Mouse (Mus musculus) regulatory T cell (primary cell): ENCODE data around the gene Pfdn6.

Experiments
- in situ Hi-C: fragments of 300-600 bp; cut with MboI, MseI; formaldehyde crosslinking; loops from one replicate; pipeline ENCODE4 v1.15.1; 2025; ENCODE audit warnings: high pct_unique_total_duplicates

Gene Pfdn6

DNA sequence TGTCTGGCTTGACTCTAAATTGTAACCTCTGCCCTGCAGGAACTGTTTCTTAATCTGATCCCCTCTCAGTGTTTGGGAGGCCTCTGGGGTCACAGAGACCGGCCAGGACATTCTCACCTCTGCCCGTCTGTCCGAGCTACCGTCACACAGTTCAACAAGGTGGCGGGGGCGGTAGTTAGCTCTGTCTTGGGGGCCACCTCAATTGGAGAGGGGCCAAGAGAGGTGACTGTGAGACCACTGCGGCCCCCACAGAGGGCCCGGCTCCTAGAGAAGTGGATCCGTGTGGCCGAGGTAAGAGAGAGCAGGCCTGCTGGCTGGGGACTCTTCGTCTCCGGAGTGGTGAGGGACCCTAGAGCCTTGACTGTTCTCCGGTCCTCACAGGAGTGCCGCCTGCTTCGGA lies 7.2 kb downstream of the Pfdn6 start:
- in situ Hi-C loops, result loop anchor here (5.0 to 10.0 kb wide), 2 partner anchors 41 to 972 kb away; partner anchors contain the start of gene Kifc1

DNA sequence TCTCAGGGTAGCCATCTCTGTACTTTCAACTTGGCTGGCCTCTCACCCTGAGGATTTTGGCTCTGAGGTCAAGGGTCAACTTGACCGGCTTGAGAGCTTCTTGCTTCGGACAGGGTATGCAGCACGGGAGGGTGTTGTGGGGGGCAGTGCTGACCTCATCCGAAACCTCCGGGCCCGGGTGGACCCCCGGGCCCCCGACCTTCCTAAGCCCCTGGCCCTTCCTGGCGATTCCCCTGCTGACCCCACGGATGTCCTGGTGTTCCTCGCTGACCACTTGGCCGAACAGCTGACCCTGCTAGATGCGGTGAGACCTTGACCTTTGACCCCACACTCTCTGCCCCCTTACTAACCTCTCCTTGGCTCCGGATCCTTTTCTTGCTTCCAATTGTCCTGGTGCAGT lies 7.7 kb downstream of the Pfdn6 start:
- in situ Hi-C loops, result loop anchor here (5.0 to 10.0 kb wide), 2 partner anchors 40 to 972 kb away; partner anchors contain the start of gene Kifc1

DNA sequence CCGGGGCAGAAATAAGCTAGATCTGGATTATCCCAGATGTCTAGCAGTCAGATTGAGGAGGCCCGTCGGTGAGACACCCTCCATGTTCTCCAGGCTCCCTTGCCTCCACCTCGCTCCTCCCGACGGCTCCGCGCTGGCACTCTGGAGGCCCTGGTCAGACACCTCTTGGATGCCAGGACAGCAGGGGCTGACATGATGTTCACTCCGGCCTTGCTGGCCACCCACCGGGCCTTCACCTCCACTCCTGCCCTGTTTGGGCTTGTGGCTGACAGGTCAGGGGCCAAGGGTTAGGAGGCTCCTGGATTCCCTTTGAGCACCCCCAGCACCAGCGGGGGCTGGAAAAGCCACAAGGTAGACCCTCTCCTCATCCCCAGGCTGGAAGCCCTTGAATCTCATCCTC lies 8.2 kb downstream of the Pfdn6 start:
- in situ Hi-C loops, result loop anchor here (5.0 to 10.0 kb wide), 2 partner anchors 40 to 973 kb away; partner anchors contain the start of gene Kifc1

DNA sequence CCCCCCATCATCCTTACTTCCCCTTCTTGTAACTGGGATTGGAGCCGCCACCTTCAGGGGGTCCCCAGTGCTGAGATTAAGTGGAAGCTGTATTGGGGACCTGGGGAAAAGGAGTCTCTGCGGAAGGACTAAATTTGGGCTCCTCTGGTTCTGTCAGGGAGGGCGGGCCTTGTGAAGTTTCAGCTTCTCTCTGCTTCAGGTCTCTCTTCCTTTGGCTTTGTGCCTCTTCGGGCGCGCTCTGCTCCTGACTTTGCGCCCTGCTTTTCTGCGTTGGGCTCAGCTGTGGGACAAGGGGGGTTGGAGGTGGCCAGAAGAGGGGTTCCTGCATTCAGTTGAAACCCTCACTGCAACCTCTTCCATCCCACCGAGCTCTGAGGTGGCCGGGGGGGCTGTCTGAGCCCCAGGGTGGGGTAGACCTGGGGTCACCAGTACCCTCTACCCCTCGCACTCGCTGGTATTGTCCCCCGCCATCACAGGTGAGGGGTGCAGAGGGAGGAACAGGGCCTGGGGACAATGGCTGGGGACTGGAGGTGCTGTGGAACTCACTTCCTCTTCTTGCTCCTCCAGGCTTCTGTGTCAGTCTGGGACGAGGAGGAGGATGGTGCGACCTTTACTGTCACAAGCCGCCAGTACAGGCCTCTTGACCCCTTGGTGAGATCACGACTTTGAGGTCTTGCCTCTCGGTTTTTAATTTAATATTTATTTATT lies 8.8 kb downstream of the Pfdn6 start:
- in situ Hi-C loops, result loop anchor here (5.0 to 10.0 kb wide), 2 partner anchors 39 to 973 kb away; partner anchors contain the start of gene Kifc1

GRCm38 (mm10) chr17:33930280-33931158 lies 9.6 kb downstream of the Pfdn6 start:
- in situ Hi-C loops, result loop anchor here (5.0 to 10.0 kb wide), 2 partner anchors 38 to 974 kb away; partner anchors contain the start of gene Kifc1

GRCm38 (mm10) chr17:33929371-33930279 lies 10.5 kb downstream of the Pfdn6 start, which contains the start of gene Rgl2:
Gene Rgl2, plus strand, starts transcription at chr17:33929543.
- in situ Hi-C loops, result loop anchor here (5.0 to 10.0 kb wide), 2 partner anchors 37 to 975 kb away; partner anchors contain the start of gene Kifc1

DNA sequence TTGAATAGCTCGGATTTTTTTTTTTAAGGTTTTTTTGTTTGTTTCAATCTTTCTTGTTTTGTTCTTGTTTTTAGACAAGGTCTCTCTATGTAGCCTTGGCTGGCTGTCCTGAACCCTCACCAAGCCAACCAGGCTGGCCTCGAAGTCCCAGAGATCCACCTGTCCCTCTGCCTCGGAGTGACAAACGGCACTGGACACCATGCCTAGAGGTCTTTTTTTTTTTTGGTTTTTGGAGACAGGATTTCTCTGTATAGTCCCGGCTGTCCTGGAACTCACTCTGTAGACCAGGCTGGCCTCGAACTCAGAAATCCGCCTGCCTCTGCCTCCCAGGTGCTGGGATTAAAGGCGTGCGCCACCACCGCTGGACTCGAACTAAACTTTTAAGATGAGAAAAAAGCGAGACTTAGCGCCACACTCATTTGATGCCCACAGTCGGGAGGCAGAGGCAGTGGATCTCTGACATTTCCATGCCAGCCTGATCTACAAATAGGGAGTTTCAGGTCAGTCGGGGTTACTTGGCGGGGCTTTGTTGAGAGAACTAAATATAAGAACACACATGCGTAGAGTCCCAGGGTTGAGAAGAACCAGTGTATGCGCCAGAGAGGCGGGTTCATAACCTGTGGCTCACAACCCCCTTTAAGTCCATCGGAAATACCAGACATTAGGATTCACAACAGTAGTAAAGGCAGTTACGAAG lies 11.7 kb downstream of the Pfdn6 start:
- in situ Hi-C loops, result no loop called here

DNA sequence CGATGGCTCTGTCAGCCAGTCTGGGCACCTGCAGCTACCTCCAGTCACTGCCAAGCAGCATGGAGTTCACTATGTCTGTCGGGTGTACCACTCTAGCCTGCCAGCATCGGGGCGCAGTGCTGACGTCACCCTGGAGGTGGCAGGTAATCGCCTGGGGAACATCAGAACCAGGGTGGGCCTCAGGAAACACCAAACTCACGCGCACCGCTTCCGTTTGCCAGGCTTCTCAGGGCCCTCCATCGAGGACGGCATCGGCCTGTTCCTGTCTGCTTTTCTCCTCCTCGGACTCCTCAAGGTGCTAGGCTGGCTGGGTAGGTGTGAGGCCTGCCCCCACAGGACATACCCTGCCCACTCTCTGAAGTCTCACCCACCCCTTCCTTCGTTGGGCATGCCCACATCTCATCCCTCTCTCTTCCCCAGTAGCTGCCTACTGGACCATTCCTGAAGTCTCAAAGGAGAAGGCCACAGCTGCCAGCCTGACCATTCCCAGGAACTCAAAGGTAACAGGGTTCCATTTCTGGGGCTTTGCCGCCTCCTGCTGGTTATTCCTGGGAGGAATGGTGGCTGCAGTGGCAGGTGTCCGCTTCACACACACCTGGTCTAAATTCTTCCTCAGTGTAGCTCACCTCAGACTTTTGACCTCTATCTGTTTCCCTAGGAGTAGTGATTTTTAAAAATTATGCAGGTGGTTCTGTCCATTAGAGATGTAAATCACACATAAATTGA lies 13.8 kb downstream of the Pfdn6 start:
- in situ Hi-C loops, result no loop called here

DNA sequence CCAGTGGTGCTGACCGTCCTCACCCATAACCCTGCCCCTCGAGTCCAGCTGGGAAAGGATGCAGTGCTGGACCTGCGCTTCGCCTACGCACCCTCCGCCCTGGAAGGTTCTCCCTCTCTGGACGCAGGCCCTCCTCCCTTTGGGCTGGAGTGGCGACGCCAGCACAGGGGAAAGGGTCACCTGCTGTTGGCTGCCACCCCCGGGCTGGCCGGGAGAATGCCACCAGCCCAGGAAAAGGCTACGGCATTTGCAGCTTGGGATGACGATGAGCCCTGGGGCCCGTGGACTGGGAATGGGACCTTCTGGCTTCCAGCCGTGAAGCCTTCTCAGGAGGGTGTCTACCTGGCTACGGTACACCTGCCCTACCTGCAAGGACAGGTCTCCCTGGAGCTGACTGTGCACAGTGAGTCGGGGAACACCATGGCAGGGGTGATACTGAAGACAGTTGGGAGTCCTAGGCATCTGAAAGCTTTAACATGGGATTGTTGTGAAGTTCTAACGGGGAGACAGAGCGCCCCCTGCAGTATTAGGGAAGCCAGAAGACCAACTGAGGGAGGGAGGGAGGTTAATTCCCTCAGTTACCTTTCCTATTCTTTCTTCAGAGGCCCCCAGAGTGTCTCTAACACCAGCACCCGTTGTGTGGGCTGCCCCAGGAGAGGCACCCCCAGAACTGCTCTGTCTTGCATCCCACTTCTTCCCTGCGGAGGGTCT lies 14.6 kb downstream of the Pfdn6 start:
- in situ Hi-C loops, result no loop called here

- in situ Hi-C loops, result loop anchor here (25.0 kb wide), 1 partner anchor 688 kb away; the partner anchor contains the start of genes Agpat1, Egfl8 and Rnf5
These were observed 15.4 kb downstream of the Pfdn6 start for GRCm38 (mm10) chr17:33924577-33925283.

DNA sequence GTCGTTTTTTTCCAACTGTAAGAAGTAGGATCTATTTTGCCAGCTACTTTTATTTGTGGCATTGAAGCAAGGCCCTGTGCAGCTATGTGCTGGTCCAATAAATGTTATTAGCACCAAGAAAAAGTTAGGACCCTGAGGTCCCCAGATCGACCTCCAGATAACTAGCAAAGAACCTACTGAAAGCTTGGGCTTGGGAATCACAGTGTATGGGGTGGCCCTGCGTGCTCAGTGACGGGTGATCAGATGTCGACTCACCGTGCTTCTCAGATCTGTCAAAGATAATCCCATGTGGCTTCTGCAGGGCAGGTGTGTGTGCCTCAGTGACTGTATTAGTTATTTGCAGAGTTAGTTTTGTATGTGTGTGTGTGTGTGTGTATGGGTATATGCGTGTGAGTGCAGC lies 18.8 kb downstream of the Pfdn6 start:
- in situ Hi-C loops, result loop anchor here (25.0 kb wide), 1 partner anchor 691 kb away; the partner anchor contains the start of genes Agpat1, Egfl8 and Rnf5

- in situ Hi-C loops, result loop anchor here (25.0 kb wide), 1 partner anchor 692 kb away; the partner anchor contains the start of genes Agpat1, Egfl8 and Rnf5
These were observed 19.7 kb downstream of the Pfdn6 start for GRCm38 (mm10) chr17:33920282-33921097.

GRCm38 (mm10) chr17:33919351-33920281 lies 20.5 kb downstream of the Pfdn6 start:
- in situ Hi-C loops, result loop anchor here (25.0 kb wide), 1 partner anchor 693 kb away; the partner anchor contains the start of genes Agpat1, Egfl8 and Rnf5

- in situ Hi-C loops, result loop anchor here (25.0 kb wide), 1 partner anchor 694 kb away; the partner anchor contains the start of genes Agpat1, Egfl8 and Rnf5
These were observed 21.6 kb downstream of the Pfdn6 start for GRCm38 (mm10) chr17:33918293-33919203.
